Mouse (Mus musculus) lung, embryonic 16.5 days (tissue): ENCODE results near the gene Soga1. TPM values are rescaled to one million over a fixed set of nuclear protein-coding genes. Genes with fewer than 3 reads are reported as not detected.
A peak's percentile ranks its signal among the peaks of the same experiment; 100 is the strongest.

Source experiments
- ATAC-seq: fragments of 200-750 bp; cut with Nextera tagmentation; 2 replicates; pipeline ENCODE4 v1.8.0; 2017; ENCODE audit warnings: low read depth, mild to moderate bottlenecking, moderate library complexity
- H3K27ac ChIP-seq: fragments of 300-500 bp; sonication (generic); 2 replicates; pipeline ENCODE4 v1.5.1; 2014; ENCODE audit warnings: mild to moderate bottlenecking, control low read depth, low read length
- H3K27me3 ChIP-seq: fragments of 300-500 bp; sonication (generic); 2 replicates; pipeline ENCODE4 v1.6.1; 2014; ENCODE audit warnings: low read depth, low read length, mixed read lengths; ENCODE audit not compliant: control insufficient read depth, insufficient read depth
- H3K36me3 ChIP-seq: fragments of 300-500 bp; sonication (generic); 2 replicates; pipeline ENCODE4 v1.6.1; 2014; ENCODE audit warnings: low read length; ENCODE audit not compliant: control insufficient read depth, insufficient read depth
- H3K4me1 ChIP-seq: fragments of 300-500 bp; sonication (generic); replicated peaks from 2 replicates; pipeline ENCODE4 v1.6.1; 2014; ENCODE audit warnings: low read length, mixed read lengths; ENCODE audit not compliant: control insufficient read depth, insufficient read depth
- H3K4me2 ChIP-seq: fragments of 300-500 bp; sonication (generic); 2 replicates; pipeline ENCODE4 v1.6.1; 2014; ENCODE audit warnings: low read depth, low read length, control low read depth
- H3K4me3 ChIP-seq: fragments of 300-500 bp; sonication (generic); 2 replicates; pipeline ENCODE4 v1.5.1; 2014; ENCODE audit warnings: mild to moderate bottlenecking, low read length, control low read depth
- H3K9ac ChIP-seq: fragments of 300-500 bp; sonication (generic); 2 replicates; pipeline ENCODE4 v1.6.1; 2014; ENCODE audit warnings: low read length, control low read depth
- H3K9me3 ChIP-seq: fragments of 300-500 bp; sonication (generic); 2 replicates; pipeline ENCODE4 v1.6.1; 2016; ENCODE audit warnings: low read length; ENCODE audit not compliant: control insufficient read depth
- WGBS: fragments of 180-500 bp; shearing (Covaris S2); extraction: QIAGEN DNeasy Blood & Tissue Kit; methylation state at CpG from one replicate; pipeline ENCODE4 v1.1.7; 2014; 5-methylcytosine and 5-hydroxymethylcytosine counted together
- polyA plus RNA-seq: library from polyadenylated mRNA; unstranded; fragments of >200 nt; fragmentation: Nextera tagmentation; extraction: Ambion mirVana; gene quantifications from 2 replicates; pipeline ENCODE4 v1.2.1, GENCODE M21; 2015

Soga1 gene
- polyA plus RNA-seq, 1 experiment from 2014 or later: 4.1 TPM

- peaks cover 28% of the 10 kb centered on the region for H3K36me3 ChIP-seq
Measured at GRCm38 (mm10) chr2:156996576-156996975, 82.5 kb downstream of the Soga1 start.

GRCm38 (mm10) chr2:156991470-156992319 lies 87.4 kb downstream of the Soga1 start, which contains the start of gene Ndrg3:
Ndrg3 (minus strand) TSS chr2:156992056.
- WGBS: under 1% methylated on average over 66 of the region's 66 CpGs
- Histone ChIP-seq H3K4me3 (peak within 1 kb of the TSS; percentile 75), H3K27ac (no peak within 1 kb of the TSS)

More at GRCm38 (mm10) chr2:156996576-156996975, 82.5 kb downstream of the Soga1 start:
- 57% methylated on average over 6 of the region's 6 CpGs for WGBS
- Histone ChIP-seq H3K4me3 (no peak overlapping the region), H3K27ac (no peak overlapping the region), H3K27me3 (no peaks in the 10 kb centered on the region), H3K4me2 (no peak overlapping the region), H3K4me1 (no peaks in the 10 kb centered on the region), H3K9me3 (no peaks in the 10 kb centered on the region), H3K9ac (no peak overlapping the region)
- ATAC-seq: no peak

GRCm38 (mm10) chr2:156990727-156991431 lies 88.2 kb downstream of the Soga1 start:
- H3K9ac ChIP-seq: peak overlapping the region; percentile 75
- H3K4me2 ChIP-seq: peak overlapping the region; percentile 97
- peaks cover 5% of the 10 kb centered on the region for H3K36me3 ChIP-seq
- peak overlapping the region; percentile 75 for H3K4me3 ChIP-seq
- H3K27me3 ChIP-seq: no peaks in the 10 kb centered on the region
- ATAC-seq: no peak
- WGBS: 5% methylated on average over 16 of the region's 16 CpGs
- no peak overlapping the region for H3K27ac ChIP-seq
- no peaks in the 10 kb centered on the region for H3K9me3 ChIP-seq
- peaks cover 15% of the 10 kb centered on the region for H3K4me1 ChIP-seq

More at GRCm38 (mm10) chr2:156991470-156992319, 87.4 kb downstream of the Soga1 start, which contains the start of gene Ndrg3:
- ATAC-seq: peak; percentile 98
- H3K9me3 ChIP-seq: no peaks in the 10 kb centered on the region
- H3K36me3 ChIP-seq: peaks cover 10% of the 10 kb centered on the region
- peaks cover 15% of the 10 kb centered on the region for H3K4me1 ChIP-seq
- peak within 1 kb of the TSS; percentile 75 for H3K9ac ChIP-seq
- H3K4me2 ChIP-seq: peak within 1 kb of the TSS; percentile 97
- H3K27me3 ChIP-seq: no peaks in the 10 kb centered on the region

GRCm38 (mm10) chr2:156987316-156987715 lies 91.7 kb downstream of the Soga1 start:
- Histone ChIP-seq H3K36me3 (no peaks in the 10 kb centered on the region), H3K9ac (no peak overlapping the region), H3K4me1 (peaks cover 20% of the 10 kb centered on the region), H3K4me2 (no peak overlapping the region), H3K4me3 (no peak overlapping the region), H3K27ac (no peak overlapping the region), H3K27me3 (no peaks in the 10 kb centered on the region), H3K9me3 (no peaks in the 10 kb centered on the region)
- 51% methylated on average over 3 of the region's 3 CpGs for WGBS
- ATAC-seq: no peak

GRCm38 (mm10) chr2:156982864-156983263 lies 96.2 kb downstream of the Soga1 start:
- Histone ChIP-seq H3K36me3 (no peaks in the 10 kb centered on the region), H3K27me3 (no peaks in the 10 kb centered on the region), H3K9me3 (no peaks in the 10 kb centered on the region), H3K4me2 (no peak overlapping the region), H3K27ac (no peak overlapping the region), H3K9ac (no peak overlapping the region), H3K4me1 (peaks cover 8% of the 10 kb centered on the region), H3K4me3 (no peak overlapping the region)
- 72% methylated on average over 2 of the region's 2 CpGs for WGBS
- no peak for ATAC-seq

- no peak overlapping the region for H3K27ac ChIP-seq
- H3K36me3 ChIP-seq: no peaks in the 10 kb centered on the region
- no peak overlapping the region for H3K4me3 ChIP-seq
- H3K9ac ChIP-seq: no peak overlapping the region
- peaks cover 5% of the 10 kb centered on the region for H3K4me1 ChIP-seq
- 85% methylated on average over 4 of the region's 4 CpGs for WGBS
- H3K9me3 ChIP-seq: no peaks in the 10 kb centered on the region
- no peaks in the 10 kb centered on the region for H3K27me3 ChIP-seq
- H3K4me2 ChIP-seq: no peak overlapping the region
- no peak for ATAC-seq
Measured at GRCm38 (mm10) chr2:156981291-156981690, 97.8 kb downstream of the Soga1 start.

- no peak for ATAC-seq
- H3K36me3 ChIP-seq: no peaks in the 10 kb centered on the region
- no peaks in the 10 kb centered on the region for H3K9me3 ChIP-seq
- H3K4me2 ChIP-seq: no peak overlapping the region
- peaks cover 5% of the 10 kb centered on the region for H3K4me1 ChIP-seq
- H3K4me3 ChIP-seq: no peak overlapping the region
- no peak overlapping the region for H3K27ac ChIP-seq
- no peaks in the 10 kb centered on the region for H3K27me3 ChIP-seq
- no peak overlapping the region for H3K9ac ChIP-seq
- 66% methylated on average over 2 of the region's 2 CpGs for WGBS
Measured at GRCm38 (mm10) chr2:156980059-156980458, 99.0 kb downstream of the Soga1 start.

GRCm38 (mm10) chr2:156976711-156977110 lies 102.3 kb downstream of the Soga1 start:
- H3K4me3 ChIP-seq: no peak overlapping the region
- H3K4me2 ChIP-seq: no peak overlapping the region
- no peak overlapping the region for H3K9ac ChIP-seq
- no peaks in the 10 kb centered on the region for H3K9me3 ChIP-seq
- ATAC-seq: no peak
- H3K27me3 ChIP-seq: no peaks in the 10 kb centered on the region
- H3K4me1 ChIP-seq: peaks cover 4% of the 10 kb centered on the region; the same call in 1 of the 2 replicates
- no peaks in the 10 kb centered on the region for H3K36me3 ChIP-seq
- no peak overlapping the region for H3K27ac ChIP-seq

- H3K27ac ChIP-seq: no peak overlapping the region
- no peak for ATAC-seq
Measured at GRCm38 (mm10) chr2:156974967-156975366, 104.1 kb downstream of the Soga1 start.

More at GRCm38 (mm10) chr2:156974967-156975366, 104.1 kb downstream of the Soga1 start:
- Histone ChIP-seq H3K36me3 (no peaks in the 10 kb centered on the region), H3K9ac (no peak overlapping the region), H3K27me3 (no peaks in the 10 kb centered on the region), H3K4me3 (no peak overlapping the region), H3K4me1 (peaks cover 4% of the 10 kb centered on the region; the same call in 1 of the 2 replicates), H3K9me3 (no peaks in the 10 kb centered on the region), H3K4me2 (no peak overlapping the region)
- 30% methylated on average over 2 of the region's 2 CpGs for WGBS
